Mouse (Mus musculus) intestine, embryonic 16.5 days (tissue): ENCODE data around the gene Lrrn2. TPM values are rescaled to one million over a fixed set of nuclear protein-coding genes. Genes with fewer than 3 reads are reported as not detected.
A peak's percentile ranks its signal among the peaks of the same experiment; 100 is the strongest.
"Not testable (repeated sequence)": the region's sequence is repeated elsewhere in the genome, so short reads cannot be mapped to it uniquely, and the experiment has no call there.

ENCODE experiments used
- ATAC-seq: fragments of 200-750 bp; cut with Nextera tagmentation; 2 replicates; pipeline ENCODE4 v1.8.0; 2017; ENCODE audit warnings: moderate TSS enrichment, moderate library complexity
- H3K27ac ChIP-seq: fragments of 300-500 bp; sonication (generic); 2 replicates; pipeline ENCODE4 v1.5.1; 2014; ENCODE audit warnings: mild to moderate bottlenecking, low read length
- H3K27me3 ChIP-seq: fragments of 300-500 bp; sonication (generic); replicated peaks from 2 replicates; pipeline ENCODE4 v1.6.1; 2014; ENCODE audit warnings: low read length, control low read depth, mixed read lengths; ENCODE audit not compliant: control insufficient read depth, insufficient read depth
- H3K36me3 ChIP-seq: fragments of 300-500 bp; sonication (generic); 2 replicates; pipeline ENCODE4 v1.6.1; 2014; ENCODE audit warnings: low read length, control low read depth; ENCODE audit not compliant: control insufficient read depth, insufficient read depth
- H3K4me1 ChIP-seq: fragments of 300-500 bp; sonication (generic); 2 replicates; pipeline ENCODE4 v1.6.1; 2014; ENCODE audit warnings: low read length, control low read depth, mixed read lengths; ENCODE audit not compliant: control insufficient read depth, insufficient read depth
- H3K4me2 ChIP-seq: fragments of 300-500 bp; sonication (generic); 2 replicates; pipeline ENCODE4 v1.6.1; 2014; ENCODE audit warnings: low read depth, low read length, control low read depth
- H3K4me3 ChIP-seq: fragments of 300-500 bp; sonication (generic); 2 replicates; pipeline ENCODE4 v1.5.1; 2014; ENCODE audit warnings: mild to moderate bottlenecking, low read length
- H3K9ac ChIP-seq: fragments of 300-500 bp; sonication (generic); 2 replicates; pipeline ENCODE4 v1.6.1; 2014; ENCODE audit warnings: low read depth, low read length
- H3K9me3 ChIP-seq: fragments of 300-500 bp; sonication (generic); 2 replicates; pipeline ENCODE4 v1.6.1; 2016; ENCODE audit warnings: low read length, control low read depth; ENCODE audit not compliant: control insufficient read depth
- WGBS: fragments of 180-500 bp; shearing (Covaris S2); extraction: QIAGEN DNeasy Blood & Tissue Kit; methylation state at CpG from one replicate; pipeline ENCODE4 v1.1.7; 2014; 5-methylcytosine and 5-hydroxymethylcytosine counted together
- microRNA-seq: library from miRNA; unstranded; fragments of <30 nt; microRNA quantifications from one replicate; pipeline ENCODE4, GENCODE M21; 2016
- polyA plus RNA-seq: library from polyadenylated mRNA; unstranded; fragments of >200 nt; fragmentation: Nextera tagmentation; extraction: Ambion mirVana; gene quantifications from 2 replicates; pipeline ENCODE4 v1.2.1, GENCODE M21; 2015

Gene Lrrn2
- polyA plus RNA-seq, 1 experiment from 2014 or later = 3.4 TPM

GRCm38 (mm10) chr1:132977402-132977801 lies 97.3 kb downstream of the Lrrn2 start:
- Histone ChIP-seq H3K4me2 (no peak overlapping the region), H3K9me3 (no peaks in the 10 kb centered on the region), H3K36me3 (no peaks in the 10 kb centered on the region), H3K27me3 (no peaks in the 10 kb centered on the region), H3K9ac (no peak overlapping the region), H3K27ac (no peak overlapping the region), H3K4me1 (no peaks in the 10 kb centered on the region), H3K4me3 (no peak overlapping the region)
- ATAC-seq = no peak
- WGBS = 42% methylated on average over 1 of the region's 1 CpGs

GRCm38 (mm10) chr1:132981232-132981631 lies 101.2 kb downstream of the Lrrn2 start:
- Histone ChIP-seq H3K27ac (no peak overlapping the region), H3K36me3 (peaks cover 8% of the 10 kb centered on the region; the same call in 1 of the 2 replicates), H3K4me3 (no peak overlapping the region), H3K9ac (no peak overlapping the region), H3K9me3 (no peaks in the 10 kb centered on the region), H3K27me3 (no peaks in the 10 kb centered on the region), H3K4me2 (no peak overlapping the region), H3K4me1 (no peaks in the 10 kb centered on the region)
- WGBS = 93% methylated on average over 6 of the region's 6 CpGs
- no peak for ATAC-seq

- H3K4me3 ChIP-seq = no peak overlapping the region
- WGBS = 57% methylated on average over 7 of the region's 7 CpGs
- peak; percentile 33; the same call in 1 of the 2 replicates for ATAC-seq
Observed at GRCm38 (mm10) chr1:132982728-132983127, 102.7 kb downstream of the Lrrn2 start.

GRCm38 (mm10) chr1:132988556-132989459 lies 108.7 kb downstream of the Lrrn2 start:
- not testable (repeated sequence) for H3K4me3 ChIP-seq, H3K27me3 ChIP-seq, H3K27ac ChIP-seq, ATAC-seq, H3K4me1 ChIP-seq, H3K4me2 ChIP-seq, H3K9me3 ChIP-seq, H3K9ac ChIP-seq
- H3K36me3 ChIP-seq = peaks cover 24% of the 10 kb centered on the region
- 70% methylated on average over 12 of the region's 12 CpGs for WGBS

More at GRCm38 (mm10) chr1:132982728-132983127, 102.7 kb downstream of the Lrrn2 start:
- no peaks in the 10 kb centered on the region for H3K27me3 ChIP-seq
- no peaks in the 10 kb centered on the region for H3K9me3 ChIP-seq
- peaks cover 8% of the 10 kb centered on the region; the same call in 1 of the 2 replicates for H3K36me3 ChIP-seq
- no peak overlapping the region for H3K4me2 ChIP-seq
- H3K9ac ChIP-seq = no peak overlapping the region
- no peaks in the 10 kb centered on the region for H3K4me1 ChIP-seq
- no peak overlapping the region for H3K27ac ChIP-seq

Small RNA genes lying within 50 kb of the gene (microRNA-seq; reads per million reads assigned to microRNA genes)
- gene Gm44300 = not detected

Other genes with a start within 250 kb of the Lrrn2 start
- 2.0 and 2.3 TPM in 2 replicates for gene Nfasc, start 138.5 kb upstream of the Lrrn2 start, polyA plus RNA-seq
- gene Mdm4, start 150.3 kb downstream of the Lrrn2 start, polyA plus RNA-seq = 19.1 and 24.1 TPM in 2 replicates
- 5.2 and 5.3 TPM in 2 replicates for gene Pik3c2b, start 165.4 kb downstream of the Lrrn2 start, polyA plus RNA-seq